Mouse (Mus musculus) midbrain, embryonic 13.5 days (tissue): Measurements from ENCODE around the gene Ptk7. TPM values are rescaled to one million over a fixed set of nuclear protein-coding genes. Genes with fewer than 3 reads are reported as not detected.
A peak's percentile ranks its signal among the peaks of the same experiment; 100 is the strongest.

Experiments used
- ATAC-seq: fragments of 200-750 bp; cut with Nextera tagmentation; 2 replicates; pipeline ENCODE4 v1.8.0; 2017; ENCODE audit warnings: mild to moderate bottlenecking, moderate TSS enrichment, moderate library complexity
- H3K27ac ChIP-seq: fragments of 300-500 bp; sonication (generic); 2 replicates; pipeline ENCODE4 v1.5.1; 2015; ENCODE audit warnings: inconsistent platforms, mild to moderate bottlenecking, moderate library complexity
- H3K27me3 ChIP-seq: fragments of 300-500 bp; sonication (generic); 2 replicates; pipeline ENCODE4 v1.6.1; 2015; ENCODE audit warnings: mild to moderate bottlenecking, inconsistent platforms
- H3K36me3 ChIP-seq: fragments of 300-500 bp; sonication (generic); 2 replicates; pipeline ENCODE4 v1.6.1; 2015; ENCODE audit warnings: mild to moderate bottlenecking, inconsistent platforms
- H3K4me1 ChIP-seq: fragments of 300-500 bp; sonication (generic); replicated peaks from 2 replicates; pipeline ENCODE4 v1.6.1; 2015; ENCODE audit warnings: inconsistent platforms
- H3K4me2 ChIP-seq: fragments of 300-500 bp; sonication (generic); replicated peaks from 2 replicates; pipeline ENCODE4 v1.6.1; 2015; ENCODE audit warnings: moderate library complexity, mild to moderate bottlenecking, inconsistent platforms
- H3K4me3 ChIP-seq: fragments of 300-500 bp; sonication (generic); replicated peaks from 2 replicates; pipeline ENCODE4 v1.5.1; 2015; ENCODE audit warnings: mild to moderate bottlenecking, inconsistent platforms
- H3K9ac ChIP-seq: fragments of 300-500 bp; sonication (generic); replicated peaks from 2 replicates; pipeline ENCODE4 v1.6.1; 2015; ENCODE audit warnings: mild to moderate bottlenecking, inconsistent platforms
- H3K9me3 ChIP-seq: fragments of 300-500 bp; sonication (generic); 2 replicates; pipeline ENCODE4 v1.6.1; 2016; ENCODE audit warnings: mild to moderate bottlenecking, inconsistent platforms
- WGBS: fragments of 180-500 bp; shearing (Covaris S2); methylation state at CpG from one replicate; pipeline ENCODE4 v1.1.7; 2015; 5-methylcytosine and 5-hydroxymethylcytosine counted together
- polyA plus RNA-seq: library from polyadenylated mRNA; unstranded; fragments of >200 nt; fragmentation: Nextera tagmentation; extraction: Ambion mirVana; gene quantifications from 2 replicates; pipeline ENCODE4 v1.2.1, GENCODE M21; 2015

Gene Ptk7
- polyA plus RNA-seq = 33.4 and 37.5 TPM in 2 replicates

DNA sequence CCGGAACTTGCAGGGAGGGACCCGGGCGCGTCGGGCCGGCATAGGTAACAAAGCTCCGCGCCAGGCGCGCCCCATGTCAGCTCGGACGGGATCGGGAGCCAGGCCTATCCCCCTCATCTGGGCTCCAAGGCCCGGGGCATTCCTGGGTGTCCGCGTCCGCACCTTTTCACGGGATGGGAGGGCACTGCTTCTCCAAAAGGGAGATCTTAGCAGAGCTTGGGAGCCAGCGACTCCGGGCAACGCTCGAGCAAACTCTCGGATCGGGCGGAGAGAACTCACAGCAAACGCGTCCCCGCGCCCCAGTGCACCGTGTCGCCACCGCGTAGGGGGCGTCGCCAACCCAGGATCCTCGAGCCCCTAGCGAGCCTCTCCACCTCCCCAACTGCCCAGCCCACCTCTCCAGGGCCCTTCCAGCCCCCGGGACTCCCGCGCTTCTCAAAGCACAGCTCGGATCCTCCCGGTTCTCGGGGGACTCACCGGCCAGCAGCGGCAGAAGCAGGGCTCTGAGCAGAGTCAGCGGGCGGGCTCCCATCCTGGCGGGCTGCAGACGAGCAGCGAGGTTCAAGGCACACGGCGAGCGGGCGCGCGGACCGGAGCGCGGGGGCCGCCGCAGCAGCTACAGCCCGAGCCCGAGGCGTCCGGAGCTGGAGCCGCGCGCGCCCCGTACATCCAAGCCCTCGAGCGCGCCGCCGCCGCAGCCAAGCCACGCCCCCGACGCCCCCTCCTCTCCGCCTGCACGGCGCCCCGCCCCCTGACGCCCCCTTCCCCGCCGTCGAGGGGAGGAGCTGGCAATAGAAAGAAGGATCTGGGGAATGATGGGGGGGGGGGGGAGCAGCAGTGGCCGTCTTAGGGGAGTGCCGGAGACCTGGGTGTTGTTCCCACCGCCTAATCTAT, at the start of gene Ptk7:
Gene Ptk7, minus strand, starts transcription at position 714 of the 894 bp plus-strand sequence.
- Histone ChIP-seq H3K36me3 (peaks cover 37% of the 10 kb centered on the region), H3K4me1 (peaks cover 52% of the 10 kb centered on the region), H3K27ac (peak within 1 kb of the TSS; percentile 91), H3K9me3 (no peaks in the 10 kb centered on the region), H3K9ac (peak within 1 kb of the TSS; percentile 98), H3K4me3 (peak within 1 kb of the TSS; percentile 98), H3K4me2 (peak within 1 kb of the TSS; percentile 82), H3K27me3 (no peaks in the 10 kb centered on the region)
- ATAC-seq = peak; percentile 86
- 1% methylated on average over 78 of the region's 90 CpGs for WGBS

DNA sequence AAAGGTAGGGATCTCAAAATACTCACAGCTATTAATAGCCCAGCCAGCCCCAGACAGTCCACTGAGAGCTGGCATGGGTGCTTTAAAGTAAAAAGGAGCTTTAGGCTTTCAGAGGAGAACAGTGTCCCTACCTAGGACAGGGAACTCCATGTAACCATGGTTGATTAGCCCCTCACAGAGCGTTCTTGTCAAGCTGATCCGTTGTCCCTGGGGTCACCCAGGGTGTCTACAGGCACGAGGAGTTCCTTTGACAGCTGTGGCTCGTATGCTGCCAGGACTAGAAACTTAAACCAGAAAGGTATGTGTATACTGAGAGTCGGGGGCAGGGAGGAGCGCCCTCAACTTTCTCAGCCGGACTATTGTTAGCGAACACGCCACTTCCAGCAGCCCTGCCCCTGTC, 49.6 kb upstream of the Ptk7 start:
- 71% methylated on average over 9 of the region's 9 CpGs for WGBS
- Histone ChIP-seq H3K36me3 (peaks cover 53% of the 10 kb centered on the region), H3K4me1 (peaks cover 41% of the 10 kb centered on the region), H3K27me3 (no peaks in the 10 kb centered on the region), H3K9ac (peak overlapping the region; percentile 69), H3K27ac (no peak overlapping the region), H3K9me3 (no peaks in the 10 kb centered on the region), H3K4me3 (peak overlapping the region; percentile 71), H3K4me2 (peak overlapping the region; percentile 82)
- no peak for ATAC-seq

DNA sequence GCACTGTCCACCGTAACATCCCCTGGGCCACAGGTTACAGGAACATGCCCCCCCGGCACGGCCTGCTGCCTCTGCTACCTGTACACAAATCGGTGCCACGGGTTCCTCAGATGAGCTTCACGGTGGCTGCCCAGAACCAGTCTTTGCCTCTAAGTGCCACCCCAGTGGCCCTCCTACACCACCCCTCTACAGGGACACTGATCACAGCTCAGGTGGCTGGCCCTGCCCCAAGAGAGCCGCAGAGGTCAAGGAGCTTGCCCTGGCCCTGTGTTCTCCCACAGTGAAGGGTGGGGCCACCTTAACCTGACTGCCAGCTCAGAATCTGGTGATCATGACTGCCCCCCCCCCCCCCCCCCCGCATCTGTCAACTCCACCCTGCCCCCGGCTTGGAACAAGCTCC, 49.1 kb upstream of the Ptk7 start, which contains the start of gene Mea1:
Gene Mea1, plus strand, starts transcription at position 378 of the 400 bp plus-strand sequence.
- no peaks in the 10 kb centered on the region for H3K27me3 ChIP-seq
- WGBS = 79% methylated on average over 9 of the region's 9 CpGs
- peaks cover 46% of the 10 kb centered on the region for H3K4me1 ChIP-seq
- H3K4me2 ChIP-seq = peak within 1 kb of the TSS; percentile 82
- peaks cover 48% of the 10 kb centered on the region for H3K36me3 ChIP-seq
- H3K27ac ChIP-seq = peak within 1 kb of the TSS; percentile 91; the same call in 1 of the 2 replicates
- peak within 1 kb of the TSS; percentile 71 for H3K4me3 ChIP-seq
- no peaks in the 10 kb centered on the region for H3K9me3 ChIP-seq
- ATAC-seq = no peak
- H3K9ac ChIP-seq = peak within 1 kb of the TSS; percentile 69

DNA sequence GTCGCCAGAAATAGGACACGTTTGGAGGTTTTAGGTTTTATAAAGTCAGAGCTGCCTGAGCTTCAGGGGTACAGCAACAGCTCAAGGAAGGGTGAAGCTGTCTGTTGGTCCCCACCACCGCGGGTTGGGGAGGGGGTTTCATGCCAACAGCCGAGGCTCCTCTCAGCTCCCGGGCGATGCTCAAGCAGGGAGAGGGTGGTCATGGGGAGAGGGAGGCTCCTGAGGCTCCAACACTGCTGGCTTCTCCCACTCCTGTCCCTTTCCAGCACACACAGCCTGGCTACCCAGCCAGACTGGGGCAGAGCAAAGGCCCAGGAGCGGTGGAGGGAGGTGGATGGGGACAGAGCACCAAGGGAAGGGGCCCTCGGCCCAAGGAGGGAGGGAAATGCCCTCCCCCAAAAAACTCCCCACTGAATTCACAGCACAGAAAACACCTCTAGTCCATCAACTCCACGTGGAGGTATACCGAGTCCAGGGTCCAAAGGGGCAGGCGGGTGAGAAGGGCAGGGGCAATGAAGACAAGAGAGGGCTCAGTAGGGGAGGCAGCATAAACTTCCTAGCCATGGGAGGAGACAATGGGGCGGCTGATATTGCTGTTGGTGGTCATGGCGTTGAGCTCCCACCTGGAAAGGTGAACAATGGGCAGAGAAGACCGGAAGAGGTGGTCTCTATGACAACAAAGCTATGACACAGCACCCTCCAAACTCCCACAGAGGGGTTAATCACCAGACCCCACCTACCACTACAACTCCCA, 45.4 kb upstream of the Ptk7 start:
- H3K9me3 ChIP-seq = no peaks in the 10 kb centered on the region
- H3K4me2 ChIP-seq = peak overlapping the region; percentile 94
- 15% methylated on average over 15 of the region's 15 CpGs for WGBS
- H3K9ac ChIP-seq = peak overlapping the region; percentile 64
- peak overlapping the region; percentile 83 for H3K4me3 ChIP-seq
- ATAC-seq = peak; percentile 64
- peak overlapping the region; percentile 55 for H3K27ac ChIP-seq
- H3K4me1 ChIP-seq = peaks cover 39% of the 10 kb centered on the region
- H3K27me3 ChIP-seq = no peaks in the 10 kb centered on the region
- H3K36me3 ChIP-seq = peaks cover 51% of the 10 kb centered on the region

GRCm38 (mm10) chr17:46673850-46674529, 44.7 kb upstream of the Ptk7 start, which contains the start of gene Rrp36:
Gene Rrp36 (minus strand): TSS chr17:46674352.
- peaks cover 32% of the 10 kb centered on the region for H3K4me1 ChIP-seq
- H3K27me3 ChIP-seq = no peaks in the 10 kb centered on the region
- peak within 1 kb of the TSS; percentile 79 for H3K9ac ChIP-seq
- peak within 1 kb of the TSS; percentile 55 for H3K27ac ChIP-seq
- peak; percentile 93 for ATAC-seq
- H3K4me3 ChIP-seq = peak within 1 kb of the TSS; percentile 83
- no peaks in the 10 kb centered on the region for H3K9me3 ChIP-seq
- H3K36me3 ChIP-seq = peaks cover 58% of the 10 kb centered on the region
- peak within 1 kb of the TSS; percentile 94 for H3K4me2 ChIP-seq
- WGBS = under 1% methylated on average over 43 of the region's 43 CpGs

GRCm38 (mm10) chr17:46669911-46670310, 40.6 kb upstream of the Ptk7 start:
- H3K36me3 ChIP-seq = peaks cover 53% of the 10 kb centered on the region
- peaks cover 17% of the 10 kb centered on the region for H3K4me1 ChIP-seq
- WGBS = 94% methylated on average over 10 of the region's 10 CpGs
- H3K27ac ChIP-seq = no peak overlapping the region
- H3K27me3 ChIP-seq = no peaks in the 10 kb centered on the region
- no peaks in the 10 kb centered on the region for H3K9me3 ChIP-seq
- no peak overlapping the region for H3K4me2 ChIP-seq
- H3K9ac ChIP-seq = no peak overlapping the region
- ATAC-seq = no peak
- H3K4me3 ChIP-seq = no peak overlapping the region

DNA sequence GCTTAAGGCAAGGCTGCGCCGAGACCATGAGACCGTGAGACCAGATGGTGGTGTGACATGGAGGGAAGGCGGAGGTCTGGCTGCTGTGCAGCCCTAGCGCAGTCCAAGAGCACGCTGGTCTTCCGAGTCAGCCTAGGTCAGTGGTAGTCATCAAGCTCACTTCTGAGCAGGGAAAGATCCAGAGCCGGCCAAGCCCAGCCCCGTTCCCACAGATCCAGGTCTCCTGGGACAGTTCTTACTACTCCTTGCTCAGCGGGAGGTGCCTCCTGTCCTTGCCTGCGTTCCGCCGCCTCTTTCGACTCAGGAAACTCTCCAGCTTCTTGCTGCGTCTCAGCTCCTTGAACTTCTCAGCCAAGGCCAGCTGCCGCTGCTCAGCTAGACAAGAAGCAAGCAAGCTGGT, 38.4 kb upstream of the Ptk7 start:
- H3K27me3 ChIP-seq = no peaks in the 10 kb centered on the region
- H3K4me1 ChIP-seq = no peaks in the 10 kb centered on the region
- no peak overlapping the region for H3K4me2 ChIP-seq
- WGBS = 95% methylated on average over 16 of the region's 16 CpGs
- no peaks in the 10 kb centered on the region for H3K9me3 ChIP-seq
- 0 out of 2 replicates have a peak, but pooled peaks have one; percentile 30 for ATAC-seq
- no peak overlapping the region for H3K9ac ChIP-seq
- no peak overlapping the region for H3K4me3 ChIP-seq
- peaks cover 71% of the 10 kb centered on the region for H3K36me3 ChIP-seq
- H3K27ac ChIP-seq = no peak overlapping the region

GRCm38 (mm10) chr17:46662730-46663129, 33.4 kb upstream of the Ptk7 start:
- ATAC-seq = no peak
- H3K4me2 ChIP-seq = no peak overlapping the region
- H3K4me1 ChIP-seq = no peaks in the 10 kb centered on the region
- 86% methylated on average over 5 of the region's 5 CpGs for WGBS
- no peaks in the 10 kb centered on the region for H3K27me3 ChIP-seq
- H3K36me3 ChIP-seq = peaks cover 90% of the 10 kb centered on the region
- H3K27ac ChIP-seq = no peak overlapping the region
- no peak overlapping the region for H3K4me3 ChIP-seq
- H3K9ac ChIP-seq = no peak overlapping the region
- H3K9me3 ChIP-seq = no peaks in the 10 kb centered on the region

- Histone ChIP-seq H3K36me3 (peaks cover 92% of the 10 kb centered on the region), H3K4me2 (no peak overlapping the region), H3K4me3 (no peak overlapping the region), H3K4me1 (no peaks in the 10 kb centered on the region), H3K27me3 (no peaks in the 10 kb centered on the region), H3K27ac (no peak overlapping the region), H3K9ac (no peak overlapping the region), H3K9me3 (no peaks in the 10 kb centered on the region)
- no peak for ATAC-seq
- 91% methylated on average over 12 of the region's 12 CpGs for WGBS
Measured at GRCm38 (mm10) chr17:46661981-46662380, 32.7 kb upstream of the Ptk7 start.

DNA sequence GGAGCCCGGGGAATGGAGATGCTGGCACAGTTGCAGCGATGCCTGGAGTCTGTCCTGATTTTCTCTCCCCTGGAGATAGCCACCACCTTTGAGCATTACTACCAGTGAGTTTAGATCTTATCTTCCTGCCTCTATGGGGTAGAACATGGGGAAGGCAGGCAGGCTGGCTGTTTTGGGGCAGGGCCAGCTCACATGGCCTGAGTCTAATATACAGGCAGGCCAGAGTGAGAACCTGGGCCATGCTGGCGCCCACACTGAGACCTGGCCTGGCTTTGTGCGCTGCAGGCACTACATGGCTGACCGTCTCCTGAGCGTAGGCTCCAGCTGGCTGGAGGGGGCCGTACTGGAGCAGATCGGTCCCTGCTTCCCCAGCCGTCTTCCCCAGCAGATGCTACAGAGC, 32.0 kb upstream of the Ptk7 start:
- Histone ChIP-seq H3K27me3 (no peaks in the 10 kb centered on the region), H3K36me3 (peaks cover 93% of the 10 kb centered on the region), H3K4me3 (no peak overlapping the region), H3K9me3 (no peaks in the 10 kb centered on the region), H3K9ac (no peak overlapping the region), H3K27ac (no peak overlapping the region), H3K4me2 (no peak overlapping the region), H3K4me1 (no peaks in the 10 kb centered on the region)
- 94% methylated on average over 9 of the region's 9 CpGs for WGBS
- ATAC-seq = no peak

GRCm38 (mm10) chr17:46656054-46656453, 26.8 kb upstream of the Ptk7 start:
- WGBS = 95% methylated on average over 6 of the region's 6 CpGs
- no peaks in the 10 kb centered on the region for H3K27me3 ChIP-seq
- no peak overlapping the region for H3K9ac ChIP-seq
- no peak overlapping the region for H3K4me3 ChIP-seq
- H3K27ac ChIP-seq = no peak overlapping the region
- no peak overlapping the region for H3K4me2 ChIP-seq
- no peak for ATAC-seq
- peaks cover 81% of the 10 kb centered on the region for H3K36me3 ChIP-seq
- H3K4me1 ChIP-seq = peaks cover 27% of the 10 kb centered on the region
- no peaks in the 10 kb centered on the region for H3K9me3 ChIP-seq
